Mouse (Mus musculus) testis, adult 2 months (tissue): ENCODE results near the gene Fbxo8.

ENCODE experiments used
- CTCF ChIP-seq: fragments of 200-500 bp; IDR thresholded peaks from 2 replicates; pipeline ENCODE4 v1.5.1; 2012; ENCODE audit warnings: low read depth, mild to moderate bottlenecking, inconsistent platforms, low read length, moderate library complexity; ENCODE audit not compliant: control insufficient read depth, insufficient read depth, insufficient replicate concordance
- POLR2A ChIP-seq: fragments of 200-500 bp; IDR thresholded peaks from 2 replicates; pipeline ENCODE4 v1.6.1; 2012; ENCODE audit warnings: low read depth, mild to moderate bottlenecking, inconsistent platforms, low read length, moderate library complexity; ENCODE audit not compliant: control insufficient read depth

DNA sequence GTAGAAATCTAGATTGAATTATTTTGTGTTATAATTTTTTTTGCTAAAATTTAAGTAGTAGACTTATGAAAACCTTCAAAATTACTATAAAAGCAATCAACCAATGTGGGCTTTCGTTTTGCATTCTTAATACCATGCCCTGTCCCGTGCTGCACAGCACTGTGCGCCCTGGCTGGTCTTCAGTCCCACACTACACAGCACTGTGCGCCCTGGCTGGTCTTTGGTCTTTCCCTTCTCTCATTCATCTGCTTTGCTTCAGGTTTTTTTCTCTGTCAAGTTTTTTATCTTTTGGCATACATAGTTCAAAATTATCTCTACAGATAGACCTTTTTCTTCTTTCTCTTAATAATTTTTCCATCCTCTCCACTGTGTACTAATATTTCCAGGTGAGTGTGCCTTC lies 30.0 kb downstream of the Fbxo8 start:
- TF ChIP-seq CTCF: no peak
- TF ChIP-seq POLR2A: no peak
